Mouse (Mus musculus) forebrain, embryonic 12.5 days (tissue): ENCODE measurements at regions not wholly inside any gene's neighbourhood (a gene's known extent, or its start where the extent isn't known, plus 50 kb on each side); places are given as distances from the start of the nearest gene placed in this dataset.

Experiments used
- ATAC-seq: fragments of 200-750 bp; cut with Nextera tagmentation; 2 replicates; pipeline ENCODE4 v1.8.0; 2017; ENCODE audit warnings: moderate TSS enrichment; ENCODE audit not compliant: low FRiP score
- H3K27ac ChIP-seq: fragments of 300-500 bp; sonication (generic); 2 replicates; pipeline ENCODE4 v1.5.1; 2016; ENCODE audit warnings: mild to moderate bottlenecking
- H3K27me3 ChIP-seq: fragments of 300-500 bp; sonication (generic); 2 replicates; pipeline ENCODE4 v1.6.1; 2016; ENCODE audit warnings: mild to moderate bottlenecking
- H3K36me3 ChIP-seq: fragments of 300-500 bp; sonication (generic); replicated peaks from 2 replicates; pipeline ENCODE4 v1.6.1; 2016; ENCODE audit warnings: mild to moderate bottlenecking
- H3K4me1 ChIP-seq: fragments of 300-500 bp; sonication (generic); 2 replicates; pipeline ENCODE4 v1.6.1; 2016
- H3K4me2 ChIP-seq: fragments of 300-500 bp; sonication (generic); 2 replicates; pipeline ENCODE4 v1.6.1; 2016; ENCODE audit warnings: mild to moderate bottlenecking, moderate library complexity
- H3K4me3 ChIP-seq: fragments of 300-500 bp; sonication (generic); replicated peaks from 2 replicates; pipeline ENCODE4 v1.5.1; 2016; ENCODE audit warnings: mild to moderate bottlenecking
- H3K9ac ChIP-seq: fragments of 300-500 bp; sonication (generic); 2 replicates; pipeline ENCODE4 v1.6.1; 2016; ENCODE audit warnings: mild to moderate bottlenecking
- H3K9me3 ChIP-seq: fragments of 300-500 bp; sonication (generic); 2 replicates; pipeline ENCODE4 v1.6.1; 2016
- WGBS: fragments of 180-500 bp; shearing (Covaris S2); methylation state at CpG from one replicate; pipeline ENCODE4 v1.1.7; 2016; 5-methylcytosine and 5-hydroxymethylcytosine counted together

DNA sequence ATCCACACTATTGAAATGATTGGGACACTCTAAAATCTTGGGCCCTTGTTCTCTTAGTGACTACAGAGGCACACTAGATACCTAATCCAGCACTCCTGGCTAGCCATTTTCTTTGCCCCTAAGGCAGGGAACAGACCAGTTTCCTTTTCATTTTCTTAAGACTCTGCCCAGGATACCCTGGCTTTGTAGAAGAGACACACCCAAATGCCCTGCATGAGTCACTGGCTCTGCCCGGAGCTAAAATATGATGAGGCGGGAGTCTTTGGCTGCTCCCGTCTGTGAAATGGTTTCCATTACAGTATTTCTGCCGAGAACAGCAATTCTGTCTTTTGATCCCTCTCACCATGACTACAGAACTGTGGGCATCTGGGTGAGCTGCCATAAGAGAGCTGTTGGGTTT lies 51.4 kb upstream of the Tnc start:
- Histone ChIP-seq H3K4me2 (no peak overlapping the region), H3K9ac (no peak overlapping the region), H3K4me1 (no peaks in the 10 kb centered on the region), H3K36me3 (no peaks in the 10 kb centered on the region), H3K9me3 (no peaks in the 10 kb centered on the region), H3K27me3 (no peaks in the 10 kb centered on the region), H3K27ac (no peak overlapping the region), H3K4me3 (no peak overlapping the region)
- ATAC-seq: no peak
- WGBS: 90% methylated on average over 4 of the region's 4 CpGs
